Mouse (Mus musculus): ENCODE results near the gene Mki67. TPM values are rescaled to one million over a fixed set of nuclear protein-coding genes. Genes with fewer than 3 reads are reported as not detected.

Mki67 gene
- total RNA-seq, 4 experiments from 2014 or later: 0.52 to 1.6 (median 0.84) TPM

- peak in 1 of 2 experiments; percentile 28 for DNase-seq (ENCODE audit: low spot score in 2 of 2)
These were observed 47.1 kb downstream of the Mki67 start for GRCm38 (mm10) chr7:135668852-135669739.

- no peak for DNase-seq (ENCODE audit: low spot score in 2 of 2)
These were observed 49.8 kb downstream of the Mki67 start for GRCm38 (mm10) chr7:135666314-135666713.

- no peak for DNase-seq (ENCODE audit: low spot score in 2 of 2)
These were observed 52.0 kb downstream of the Mki67 start for GRCm38 (mm10) chr7:135664211-135664610.

- no peak for DNase-seq (ENCODE audit: low spot score in 2 of 2)
These were observed 55.8 kb downstream of the Mki67 start for GRCm38 (mm10) chr7:135660314-135660713.

GRCm38 (mm10) chr7:135659314-135659935 is 56.7 kb downstream of the Mki67 start:
- DNase-seq (ENCODE audit: low spot score in 2 of 2): no peak

GRCm38 (mm10) chr7:135658150-135658549 is 58.0 kb downstream of the Mki67 start:
- no peak for DNase-seq (ENCODE audit: low spot score in 2 of 2)

GRCm38 (mm10) chr7:135655113-135655512 is 61.0 kb downstream of the Mki67 start:
- DNase-seq (ENCODE audit: low spot score in 2 of 2): no peak

GRCm38 (mm10) chr7:135654288-135654687 is 61.9 kb downstream of the Mki67 start:
- DNase-seq (ENCODE audit: low spot score in 2 of 2): no peak

GRCm38 (mm10) chr7:135653601-135654000 is 62.6 kb downstream of the Mki67 start:
- no peak for DNase-seq (ENCODE audit: low spot score in 2 of 2)

- no peak for DNase-seq (ENCODE audit: low spot score in 2 of 2)
These were observed 63.4 kb downstream of the Mki67 start for GRCm38 (mm10) chr7:135652781-135653180.

GRCm38 (mm10) chr7:135651831-135652511 is 64.2 kb downstream of the Mki67 start:
- DNase-seq (ENCODE audit: low spot score in 2 of 2): no peak

GRCm38 (mm10) chr7:135650061-135650460 is 66.1 kb downstream of the Mki67 start:
- no peak for DNase-seq (ENCODE audit: low spot score in 2 of 2)

- DNase-seq (ENCODE audit: low spot score in 2 of 2): no peak
These were observed 66.9 kb downstream of the Mki67 start for GRCm38 (mm10) chr7:135649306-135649705.

- no peak for DNase-seq (ENCODE audit: low spot score in 2 of 2)
These were observed 67.3 kb downstream of the Mki67 start for GRCm38 (mm10) chr7:135648821-135649220.

- DNase-seq (ENCODE audit: low spot score in 2 of 2): no peak
These were observed 69.2 kb downstream of the Mki67 start for GRCm38 (mm10) chr7:135646976-135647375.

- no peak for DNase-seq (ENCODE audit: low spot score in 2 of 2)
These were observed 71.7 kb downstream of the Mki67 start for GRCm38 (mm10) chr7:135644452-135644851.

GRCm38 (mm10) chr7:135641698-135642507 is 74.3 kb downstream of the Mki67 start:
- DNase-seq (ENCODE audit: low spot score in 2 of 2): peak; percentile 31 to 70
